Mouse (Mus musculus): Measurements from ENCODE around the gene Pycr1. TPM values are rescaled to one million over a fixed set of nuclear protein-coding genes. Genes with fewer than 3 reads are reported as not detected.
A peak's percentile ranks its signal among the peaks of the same experiment; 100 is the strongest.

Pycr1 gene
- polyA plus RNA-seq, 1 experiment from 2014 or later = 1.5 TPM

DNA sequence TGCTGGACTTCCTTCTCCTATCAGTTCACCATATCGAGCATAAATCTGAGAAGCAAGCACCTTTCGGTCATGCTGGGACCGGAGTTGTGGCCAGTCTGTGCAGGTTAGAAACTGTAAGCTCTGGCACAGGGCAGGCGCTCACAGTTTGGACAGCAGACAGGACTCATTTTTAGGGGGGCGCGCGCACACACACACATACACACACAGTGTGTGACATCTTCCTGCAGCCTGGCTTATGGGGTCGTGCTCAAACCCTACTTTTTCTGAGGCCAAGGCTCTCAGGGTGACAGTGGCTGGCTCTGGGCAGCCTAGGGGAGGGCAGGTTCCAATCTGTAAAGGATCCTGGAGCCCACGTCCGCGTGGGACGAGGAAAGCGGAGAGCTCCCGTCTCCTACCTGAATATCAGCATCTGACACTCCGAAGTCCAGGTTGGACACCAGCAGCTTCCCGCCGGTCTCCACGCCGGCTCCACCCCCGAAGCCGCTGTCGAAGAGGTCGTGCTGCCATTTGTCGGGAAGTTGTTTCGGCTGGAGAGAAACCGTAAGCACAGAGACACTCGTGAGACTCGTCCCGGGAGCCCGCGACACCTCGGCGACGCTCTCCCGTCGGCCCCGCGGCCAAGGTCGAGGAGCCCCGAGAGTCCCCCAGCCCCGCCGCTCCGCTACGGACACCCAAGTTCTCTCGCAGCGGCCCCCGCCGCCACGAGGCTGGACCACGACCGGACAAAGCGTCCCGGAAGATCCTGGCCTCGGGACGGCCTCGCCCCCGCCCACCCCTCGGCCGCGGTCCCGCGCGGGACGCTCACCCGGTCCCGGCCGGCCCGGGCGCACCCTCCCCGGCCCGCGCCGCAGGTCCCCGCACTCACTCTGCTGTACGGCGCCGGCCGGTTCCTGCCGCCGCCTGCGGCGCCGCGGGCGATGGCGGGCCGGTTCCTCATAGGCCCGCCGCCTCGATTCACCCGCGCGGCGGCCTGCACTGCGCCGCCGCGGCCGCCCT lies 46.0 kb downstream of the Pycr1 start:
- Histone ChIP-seq H3K4me3 (ENCODE audit: low read depth, low read length) (peak overlapping the region; percentile 93), H3K4me2 (ENCODE audit: low read depth, low read length) (peak overlapping the region; percentile 82), H3K27ac (ENCODE audit: low read depth) (peak overlapping the region; percentile 95), H3K4me1 (ENCODE audit: insufficient read depth) (peaks cover 30% of the 10 kb centered on the region), H3K36me3 (replicated peaks; ENCODE audit: insufficient read depth, low read length) (peaks cover 52% of the 10 kb centered on the region), H3K27me3 (ENCODE audit: insufficient read depth, low read length) (no peaks in the 10 kb centered on the region), H3K9ac (replicated peaks) (peak overlapping the region; percentile 97), H3K9me3 (ENCODE audit: low read length) (no peaks in the 10 kb centered on the region)
- TF ChIP-seq EP300 (IDR thresholded peaks at IDR 0.05; ENCODE audit: low read depth) = no peak
- no peak for TF ChIP-seq CTCF (IDR thresholded peaks at IDR 0.05; ENCODE audit: low read depth)
- WGBS (ENCODE audit: insufficient replicate concordance) = 4% methylated on average over 73 of the region's 99 CpGs
- ATAC-seq = peak; percentile 47
- DNase-seq = peak; percentile 58

GRCm38 (mm10) chr11:120588531-120588930 lies 55.0 kb downstream of the Pycr1 start:
- Histone ChIP-seq H3K9ac (replicated peaks) (no peak overlapping the region), H3K27me3 (ENCODE audit: insufficient read depth, low read length) (no peaks in the 10 kb centered on the region), H3K36me3 (replicated peaks; ENCODE audit: insufficient read depth, low read length) (peaks cover 62% of the 10 kb centered on the region), H3K4me1 (ENCODE audit: insufficient read depth) (no peaks in the 10 kb centered on the region), H3K27ac (ENCODE audit: low read depth) (no peak overlapping the region), H3K9me3 (ENCODE audit: low read length) (no peaks in the 10 kb centered on the region), H3K4me3 (ENCODE audit: low read depth, low read length) (no peak overlapping the region), H3K4me2 (ENCODE audit: low read depth, low read length) (no peak overlapping the region)
- DNase-seq (no peak), ATAC-seq (peak; percentile 53)
- 45% methylated on average over 6 of the region's 6 CpGs for WGBS (ENCODE audit: insufficient replicate concordance)
- TF ChIP-seq EP300 (IDR thresholded peaks at IDR 0.05; ENCODE audit: low read depth) = no peak
- TF ChIP-seq CTCF (IDR thresholded peaks at IDR 0.05; ENCODE audit: low read depth) = no peak

Small RNAs within 50 kb of the gene (microRNA-seq; reads per million reads assigned to microRNA genes)
- 2.0 reads per million for gene Mir6936

Other genes with a start within 250 kb of the Pycr1 start
- 12.5 and 12.8 TPM in 2 replicates for gene Nploc4, start 206.1 kb downstream of the Pycr1 start, polyA plus RNA-seq (2015; fragmentation: Nextera tagmentation; extraction: Ambion mirVana)
- gene Tspan10, start 201.1 kb downstream of the Pycr1 start, polyA plus RNA-seq (2015; fragmentation: Nextera tagmentation; extraction: Ambion mirVana) = not detected in 2 replicates
- 0.20 TPM in 1 of 2 replicates, not detected in the other for gene Pde6g, start 190.3 kb downstream of the Pycr1 start, polyA plus RNA-seq (2015; fragmentation: Nextera tagmentation; extraction: Ambion mirVana)
- 18.9 and 19.0 TPM in 2 replicates for gene Oxld1, start 185.7 kb downstream of the Pycr1 start, polyA plus RNA-seq (2015; fragmentation: Nextera tagmentation; extraction: Ambion mirVana)
- gene Ccdc137, start 185.7 kb downstream of the Pycr1 start, polyA plus RNA-seq (2015; fragmentation: Nextera tagmentation; extraction: Ambion mirVana) = 9.0 and 11.7 TPM in 2 replicates
- 11.9 and 13.5 TPM in 2 replicates for gene Arl16, start 176.2 kb downstream of the Pycr1 start, polyA plus RNA-seq (2015; fragmentation: Nextera tagmentation; extraction: Ambion mirVana)
- 133 and 139 TPM in 2 replicates for gene Mrpl12, start 159.2 kb downstream of the Pycr1 start, polyA plus RNA-seq (2015; fragmentation: Nextera tagmentation; extraction: Ambion mirVana)
- gene Slc25a10, start 151.9 kb downstream of the Pycr1 start, polyA plus RNA-seq (2015; fragmentation: Nextera tagmentation; extraction: Ambion mirVana) = 96.7 and 99.7 TPM in 2 replicates
- 58.5 and 66.9 TPM in 2 replicates for gene Gcgr, start 113.1 kb downstream of the Pycr1 start, polyA plus RNA-seq (2015; fragmentation: Nextera tagmentation; extraction: Ambion mirVana)
- 59.2 and 61.0 TPM in 2 replicates for gene Mcrip1, start 94.0 kb downstream of the Pycr1 start, polyA plus RNA-seq (2015; fragmentation: Nextera tagmentation; extraction: Ambion mirVana)
- gene Ppp1r27, start 92.6 kb downstream of the Pycr1 start, polyA plus RNA-seq (2015; fragmentation: Nextera tagmentation; extraction: Ambion mirVana) = 0.19 and 1.5 TPM in 2 replicates
- 683 and 697 TPM in 2 replicates for gene P4hb, start 70.5 kb downstream of the Pycr1 start, polyA plus RNA-seq (2015; fragmentation: Nextera tagmentation; extraction: Ambion mirVana)
- gene Arhgdia, start 62.1 kb downstream of the Pycr1 start, polyA plus RNA-seq (2015; fragmentation: Nextera tagmentation; extraction: Ambion mirVana) = 148 and 156 TPM in 2 replicates
- 162 and 168 TPM in 2 replicates for gene Alyref, start 45.4 kb downstream of the Pycr1 start, polyA plus RNA-seq (2015; fragmentation: Nextera tagmentation; extraction: Ambion mirVana)
- gene Anapc11, start 45.3 kb downstream of the Pycr1 start, polyA plus RNA-seq (2015; fragmentation: Nextera tagmentation; extraction: Ambion mirVana) = 46.1 and 47.5 TPM in 2 replicates
- gene Npb, start 35.3 kb downstream of the Pycr1 start, polyA plus RNA-seq (2015; fragmentation: Nextera tagmentation; extraction: Ambion mirVana) = 20.9 and 22.2 TPM in 2 replicates
- gene Pcyt2, start 25.8 kb downstream of the Pycr1 start, polyA plus RNA-seq (2015; fragmentation: Nextera tagmentation; extraction: Ambion mirVana) = 217 and 222 TPM in 2 replicates
- 34.3 TPM in 2 replicates for gene Sirt7, start 18.5 kb downstream of the Pycr1 start, polyA plus RNA-seq (2015; fragmentation: Nextera tagmentation; extraction: Ambion mirVana)
- 30.8 and 35.8 TPM in 2 replicates for gene Mafg, start 10.2 kb downstream of the Pycr1 start, polyA plus RNA-seq (2015; fragmentation: Nextera tagmentation; extraction: Ambion mirVana)
- 0.26 and 0.50 TPM in 2 replicates for gene Myadml2, start 4.4 kb upstream of the Pycr1 start, polyA plus RNA-seq (2015; fragmentation: Nextera tagmentation; extraction: Ambion mirVana)
- gene Notum, start 17.4 kb upstream of the Pycr1 start, polyA plus RNA-seq (2015; fragmentation: Nextera tagmentation; extraction: Ambion mirVana) = 0.15 and 0.29 TPM in 2 replicates
- 56.8 and 57.1 TPM in 2 replicates for gene Aspscr1, start 29.2 kb upstream of the Pycr1 start, polyA plus RNA-seq (2015; fragmentation: Nextera tagmentation; extraction: Ambion mirVana)
- gene Cenpx, start 70.0 kb upstream of the Pycr1 start, polyA plus RNA-seq (2015; fragmentation: Nextera tagmentation; extraction: Ambion mirVana) = 81.0 and 88.0 TPM in 2 replicates
- gene Lrrc45, start 70.2 kb upstream of the Pycr1 start, polyA plus RNA-seq (2015; fragmentation: Nextera tagmentation; extraction: Ambion mirVana) = 5.1 and 5.4 TPM in 2 replicates
- 0.36 and 0.38 TPM in 2 replicates for gene Rac3, start 77.7 kb upstream of the Pycr1 start, polyA plus RNA-seq (2015; fragmentation: Nextera tagmentation; extraction: Ambion mirVana)
- gene Dcxr, start 83.5 kb upstream of the Pycr1 start, polyA plus RNA-seq (2015; fragmentation: Nextera tagmentation; extraction: Ambion mirVana) = 118 and 141 TPM in 2 replicates
- gene Cbr2, start 88.3 kb upstream of the Pycr1 start, polyA plus RNA-seq (2015; fragmentation: Nextera tagmentation; extraction: Ambion mirVana) = 0.26 and 0.94 TPM in 2 replicates
- 1.6 and 2.3 TPM in 2 replicates for gene Hmga1b, start 119.0 kb upstream of the Pycr1 start, polyA plus RNA-seq (2015; fragmentation: Nextera tagmentation; extraction: Ambion mirVana)
- gene Rfng, start 140.4 kb upstream of the Pycr1 start, polyA plus RNA-seq (2015; fragmentation: Nextera tagmentation; extraction: Ambion mirVana) = 6.2 and 6.3 TPM in 2 replicates
- 50.8 and 51.9 TPM in 2 replicates for gene Gps1, start 140.5 kb upstream of the Pycr1 start, polyA plus RNA-seq (2015; fragmentation: Nextera tagmentation; extraction: Ambion mirVana)
- 43.8 and 46.8 TPM in 2 replicates for gene Dus1l, start 152.6 kb upstream of the Pycr1 start, polyA plus RNA-seq (2015; fragmentation: Nextera tagmentation; extraction: Ambion mirVana)
- gene Fasn, start 180.8 kb upstream of the Pycr1 start, polyA plus RNA-seq (2015; fragmentation: Nextera tagmentation; extraction: Ambion mirVana) = 3.8 and 3.9 TPM in 2 replicates